Mouse (Mus musculus) myocyte (in vitro differentiated cells): ENCODE measurements around the gene Rhbdf1.
A peak's percentile ranks its signal among the peaks of the same experiment; 100 is the strongest.

ENCODE experiments used
- E2F4 ChIP-seq: IDR thresholded peaks from one replicate; pipeline ENCODE4 v1.6.1; 2011; ENCODE audit warnings: mild to moderate bottlenecking, control low read depth, moderate library complexity; ENCODE audit not compliant: insufficient read depth
- MAX ChIP-seq: IDR thresholded peaks from one replicate; pipeline ENCODE4 v1.6.1; 2011; ENCODE audit warnings: low read depth, mild to moderate bottlenecking, control low read depth
- MYOD1 ChIP-seq, 3 experiments: IDR thresholded peaks; one replicate each; pipeline ENCODE4 v1.6.1; 2011; ENCODE audit warnings: control low read depth in 2 of 3, low read depth in 2 of 3, mild to moderate bottlenecking in 2 of 3, moderate library complexity in 1 of 3; ENCODE audit not compliant: insufficient read length in 2 of 3, control insufficient read depth in 1 of 3
- MYOG ChIP-seq, 3 experiments: IDR thresholded peaks; one replicate each; pipeline ENCODE4 v1.6.1; 2011; ENCODE audit warnings: control low read depth in 2 of 3, low read depth in 2 of 3, mild to moderate bottlenecking in 2 of 3; ENCODE audit not compliant: insufficient read length in 2 of 3, control insufficient read depth in 1 of 3, insufficient read depth in 1 of 3
- POLR2A ChIP-seq: IDR thresholded peaks from one replicate; pipeline ENCODE4 v1.6.1; 2011; ENCODE audit warnings: low read depth, mild to moderate bottlenecking, control low read depth, moderate library complexity; ENCODE audit not compliant: insufficient read length
- POLR2AphosphoS2 ChIP-seq: IDR thresholded peaks from one replicate; pipeline ENCODE4 v1.6.1; 2011; ENCODE audit warnings: low read depth, control low read depth; ENCODE audit not compliant: insufficient read length
- SRF ChIP-seq: IDR thresholded peaks from one replicate; pipeline ENCODE4 v1.6.1; 2011; ENCODE audit warnings: low read depth; ENCODE audit not compliant: control insufficient read depth, insufficient read length

DNA sequence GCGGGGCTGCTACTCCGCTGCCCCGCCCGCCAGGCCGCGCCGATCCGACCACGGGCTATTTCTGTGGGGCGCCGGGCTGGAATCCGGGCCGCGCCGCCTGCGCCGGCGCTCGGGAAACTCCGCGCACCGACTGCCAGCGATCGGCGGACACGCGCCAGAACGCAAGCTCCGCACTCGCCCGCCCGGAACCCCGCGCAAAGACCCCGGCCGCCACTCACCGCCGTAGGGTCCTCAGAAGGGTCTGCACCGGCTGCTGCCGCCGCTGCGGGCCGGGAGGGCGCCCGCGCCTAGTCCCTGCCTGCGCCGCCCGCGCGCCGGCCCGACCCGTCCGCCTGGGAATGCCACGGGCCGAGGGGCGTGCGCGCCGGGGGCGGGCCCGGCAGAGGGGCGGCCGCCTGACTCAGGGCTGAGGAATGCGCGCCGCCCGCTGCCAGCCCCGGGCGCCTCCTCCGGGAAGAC lies at the start of gene Rhbdf1:
- no peak for TF ChIP-seq MAX
- peak; percentile 84 for TF ChIP-seq POLR2A
- no peak for TF ChIP-seq MYOD1 (IDR thresholded peaks at IDR 0.05; ENCODE audit: control insufficient read depth in 1 of 3, insufficient read length in 2 of 3, low read depth in 2 of 3)
- peak; percentile 83 for TF ChIP-seq POLR2AphosphoS2
- TF ChIP-seq MYOG (IDR thresholded peaks at IDR 0.05; ENCODE audit: control insufficient read depth in 1 of 3, insufficient read depth in 1 of 3, insufficient read length in 2 of 3, low read depth in 2 of 3): peak in 1 of 3 experiments; percentile 36
- TF ChIP-seq SRF: no peak
- TF ChIP-seq E2F4: no peak
